Mouse (Mus musculus) lung, postnatal 4 days (tissue): ENCODE results near the gene Slc31a2.
A peak's percentile ranks its signal among the peaks of the same experiment; 100 is the strongest.

Source experiments
- DNase-seq, 2 experiments: peaks; one replicate each; pipeline ENCODE4 v3.0.0; 2021

Gene Slc31a2

DNA sequence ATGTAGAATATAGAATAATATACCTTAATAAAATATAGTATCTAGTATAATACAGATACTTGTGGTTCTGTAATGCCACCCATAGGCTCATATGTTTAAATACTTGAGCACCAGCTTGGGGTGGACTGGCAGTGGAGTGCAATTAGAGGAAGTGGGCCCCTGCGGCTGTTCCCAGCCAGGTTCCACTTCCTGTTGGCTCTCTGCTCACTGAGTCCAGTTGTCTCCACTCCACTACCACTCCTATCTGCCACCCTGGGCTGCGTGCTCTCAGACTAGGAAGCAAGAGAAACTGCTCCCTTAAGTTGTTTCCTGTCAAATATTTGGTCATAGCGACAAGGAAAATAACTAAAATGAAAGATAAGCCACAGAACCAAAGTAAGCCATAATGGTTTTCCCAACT, 60.3 kb downstream of the Slc31a2 start:
- DNase-seq = peak; percentile 26 to 42

- DNase-seq = no peak
Measured at GRCm38 (mm10) chr4:62326111-62326510, 63.7 kb downstream of the Slc31a2 start.

DNA sequence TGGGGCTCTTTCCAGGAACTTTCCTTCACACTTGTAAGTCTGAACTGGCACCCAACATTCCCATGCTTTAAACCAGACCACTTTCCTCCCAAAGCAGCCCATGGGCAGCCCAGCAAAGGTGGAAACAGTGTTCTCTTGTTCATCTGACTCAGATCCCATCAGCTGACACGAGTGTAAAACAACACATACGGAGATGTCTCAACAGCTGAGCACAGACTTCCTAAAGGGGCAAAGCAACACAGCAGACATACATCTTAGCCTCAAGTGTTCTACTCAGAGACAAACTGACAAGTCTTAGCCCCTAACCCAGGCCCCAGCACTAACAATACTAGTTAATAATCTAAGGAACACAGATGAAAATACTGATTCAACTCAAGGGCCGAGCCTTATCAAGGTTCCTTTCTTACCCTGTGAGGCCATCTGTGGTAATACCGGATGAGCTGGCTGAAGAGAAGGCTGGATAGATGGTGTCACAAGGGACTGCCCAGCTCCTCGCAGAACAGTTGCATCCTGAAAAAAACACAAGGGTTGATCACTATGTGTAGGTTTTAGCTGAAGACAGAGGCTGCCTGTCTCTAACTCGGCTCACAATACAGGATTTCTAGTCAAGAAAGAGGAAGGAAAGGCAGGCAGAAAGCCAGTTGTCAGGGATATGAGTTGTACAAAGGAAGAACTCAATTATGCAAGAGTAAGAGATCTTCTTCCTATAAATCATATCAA, 66.7 kb downstream of the Slc31a2 start:
- DNase-seq = no peak

- DNase-seq = no peak
Measured at GRCm38 (mm10) chr4:62331977-62332376, 69.6 kb downstream of the Slc31a2 start.

GRCm38 (mm10) chr4:62338536-62338935, 76.2 kb downstream of the Slc31a2 start:
- DNase-seq = no peak

GRCm38 (mm10) chr4:62344000-62344399, 81.6 kb downstream of the Slc31a2 start:
- peak in 1 of 2 experiments; percentile 25 for DNase-seq

DNA sequence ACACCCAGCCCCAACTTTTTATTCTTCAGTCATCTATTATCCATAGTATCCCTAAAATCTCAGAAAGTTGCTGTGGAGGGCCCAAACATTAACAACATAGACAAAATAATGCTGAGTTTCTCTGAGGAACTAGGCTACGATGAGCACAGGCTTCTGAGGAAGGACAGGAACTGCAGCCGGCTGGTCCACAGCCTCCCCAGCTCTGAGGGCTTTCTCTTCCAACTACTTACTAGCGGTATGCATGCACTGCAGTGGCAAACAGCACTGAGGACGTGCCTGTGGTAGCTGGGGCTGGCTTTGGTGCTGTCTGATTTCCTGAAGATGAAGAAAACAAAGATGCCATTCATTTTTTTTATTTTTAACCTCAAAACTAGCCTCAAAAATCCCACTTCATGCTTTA, 83.5 kb downstream of the Slc31a2 start:
- no peak for DNase-seq

DNA sequence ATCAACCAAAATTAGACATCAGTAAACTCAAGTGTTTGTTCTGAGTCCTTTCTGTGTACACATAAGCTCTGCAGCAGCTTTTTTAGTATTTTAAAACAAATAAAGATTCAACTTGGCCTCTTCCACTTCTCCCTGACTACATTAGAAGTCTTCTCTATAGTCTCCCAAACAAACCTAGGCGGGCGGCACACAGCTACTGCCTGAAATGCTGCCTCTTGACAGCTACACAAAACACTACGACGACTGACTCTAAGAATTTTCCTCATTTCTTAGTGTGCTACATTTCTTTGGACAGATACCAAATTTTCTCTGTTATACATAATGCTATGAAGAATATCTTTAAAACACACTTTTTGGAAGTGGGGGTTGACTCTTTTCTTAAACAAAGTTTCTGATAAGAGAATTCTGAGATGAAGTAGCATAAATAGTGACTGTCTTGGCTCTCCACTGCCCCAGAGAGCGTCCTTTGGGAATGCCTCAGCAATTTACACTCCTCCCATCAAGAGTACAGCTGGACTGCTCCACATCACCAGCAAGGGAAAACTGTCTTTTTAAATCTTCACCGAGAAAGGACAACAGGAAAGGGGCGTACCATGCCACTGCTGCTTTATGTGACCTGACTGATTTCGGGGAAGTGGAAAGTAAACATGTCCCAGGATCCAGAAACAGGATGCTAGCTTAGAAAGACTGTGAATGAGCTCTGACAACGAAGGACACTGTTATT, 85.4 kb downstream of the Slc31a2 start:
- DNase-seq = peak in 1 of 2 experiments; percentile 21
